Mouse (Mus musculus): Measurements from ENCODE around the gene Prdm2. TPM values are rescaled to one million over a fixed set of nuclear protein-coding genes. Genes with fewer than 3 reads are reported as not detected.

The Prdm2 gene
- total and polyA plus RNA-seq, 2 experiments from 2014 or later, result 11.0 to 16.6 TPM

- DNase-seq (ENCODE audit: low spot score), result no peak
- Histone ChIP-seq H3K4me1 (ENCODE audit: insufficient read depth, low read length) (0 out of 2 replicates have a peak, but pooled peaks cover 8% of the 10 kb centered on the region), H3K27me3 (ENCODE audit: insufficient read depth, low read length) (no peaks in the 10 kb centered on the region), H3K9me3 (ENCODE audit: low read length) (no peaks in the 10 kb centered on the region), H3K4me2 (ENCODE audit: low read depth, low read length) (no peak overlapping the region), H3K4me3 (ENCODE audit: low read length) (no peak overlapping the region), H3K27ac (no peak overlapping the region), H3K36me3 (ENCODE audit: insufficient read depth, low read length) (peaks cover 1% of the 10 kb centered on the region; the same call in 1 of the 2 replicates), H3K9ac (replicated peaks; ENCODE audit: low read length) (no peak overlapping the region)
- TF ChIP-seq CTCF (IDR thresholded peaks at IDR 0.05; ENCODE audit: low read depth), result no peak
- no peak for ATAC-seq
- WGBS, result 87% methylated on average over 12 of the region's 12 CpGs
Observed at GRCm38 (mm10) chr4:143115851-143116250, 96.9 kb downstream of the Prdm2 start.

- WGBS, result 71% methylated on average over 21 of the region's 21 CpGs
- Histone ChIP-seq H3K4me3 (ENCODE audit: low read length) (no peak overlapping the region), H3K4me2 (ENCODE audit: low read depth, low read length) (no peak overlapping the region), H3K9me3 (ENCODE audit: low read length) (no peaks in the 10 kb centered on the region), H3K4me1 (ENCODE audit: insufficient read depth, low read length) (0 out of 2 replicates have a peak, but pooled peaks cover 3% of the 10 kb centered on the region), H3K27me3 (ENCODE audit: insufficient read depth, low read length) (no peaks in the 10 kb centered on the region), H3K36me3 (ENCODE audit: insufficient read depth, low read length) (peaks cover 15% of the 10 kb centered on the region; the same call in 1 of the 2 replicates), H3K9ac (replicated peaks; ENCODE audit: low read length) (no peak overlapping the region), H3K27ac (no peak overlapping the region)
- ATAC-seq (peak; percentile 22; the same call in 1 of the 2 replicates), DNase-seq (ENCODE audit: low spot score) (no peak)
- TF ChIP-seq CTCF (IDR thresholded peaks at IDR 0.05; ENCODE audit: low read depth), result no peak
Observed at GRCm38 (mm10) chr4:143114232-143114979, 98.4 kb downstream of the Prdm2 start.

GRCm38 (mm10) chr4:143112985-143113384, 99.8 kb downstream of the Prdm2 start:
- TF ChIP-seq CTCF (IDR thresholded peaks at IDR 0.05; ENCODE audit: low read depth), result peak; percentile 84
- 31% methylated on average over 6 of the region's 6 CpGs for WGBS

GRCm38 (mm10) chr4:143112439-143112838, 100.4 kb downstream of the Prdm2 start:
- Histone ChIP-seq H3K4me3 (ENCODE audit: low read length) (no peak overlapping the region), H3K27ac (no peak overlapping the region), H3K9ac (replicated peaks; ENCODE audit: low read length) (no peak overlapping the region), H3K4me1 (ENCODE audit: insufficient read depth, low read length) (no peaks in the 10 kb centered on the region), H3K9me3 (ENCODE audit: low read length) (no peaks in the 10 kb centered on the region), H3K36me3 (ENCODE audit: insufficient read depth, low read length) (peaks cover 15% of the 10 kb centered on the region; the same call in 1 of the 2 replicates), H3K4me2 (ENCODE audit: low read depth, low read length) (no peak overlapping the region), H3K27me3 (ENCODE audit: insufficient read depth, low read length) (no peaks in the 10 kb centered on the region)
- no peak for TF ChIP-seq CTCF (IDR thresholded peaks at IDR 0.05; ENCODE audit: low read depth)
- WGBS, result 92% methylated on average over 2 of the region's 2 CpGs
- no peak for DNase-seq (ENCODE audit: low spot score)
- ATAC-seq, result no peak

More at GRCm38 (mm10) chr4:143112985-143113384, 99.8 kb downstream of the Prdm2 start:
- no peaks in the 10 kb centered on the region for H3K27me3 ChIP-seq (ENCODE audit: insufficient read depth, low read length)
- H3K9me3 ChIP-seq (ENCODE audit: low read length), result no peaks in the 10 kb centered on the region
- no peaks in the 10 kb centered on the region for H3K4me1 ChIP-seq (ENCODE audit: insufficient read depth, low read length)
- H3K36me3 ChIP-seq (ENCODE audit: insufficient read depth, low read length), result peaks cover 15% of the 10 kb centered on the region; the same call in 1 of the 2 replicates
- peak; percentile 70 for DNase-seq (ENCODE audit: low spot score)
- no peak overlapping the region for H3K4me3 ChIP-seq (ENCODE audit: low read length)
- ATAC-seq, result peak; percentile 47
- H3K9ac ChIP-seq (replicated peaks; ENCODE audit: low read length), result no peak overlapping the region
- no peak overlapping the region for H3K27ac ChIP-seq
- no peak overlapping the region for H3K4me2 ChIP-seq (ENCODE audit: low read depth, low read length)

- Histone ChIP-seq H3K4me2 (ENCODE audit: low read depth, low read length) (no peak overlapping the region), H3K4me1 (ENCODE audit: insufficient read depth, low read length) (no peaks in the 10 kb centered on the region), H3K9ac (replicated peaks; ENCODE audit: low read length) (no peak overlapping the region), H3K4me3 (ENCODE audit: low read length) (no peak overlapping the region), H3K36me3 (ENCODE audit: insufficient read depth, low read length) (peaks cover 15% of the 10 kb centered on the region; the same call in 1 of the 2 replicates), H3K9me3 (ENCODE audit: low read length) (no peaks in the 10 kb centered on the region), H3K27me3 (ENCODE audit: insufficient read depth, low read length) (no peaks in the 10 kb centered on the region), H3K27ac (no peak overlapping the region)
- WGBS, result 93% methylated on average over 5 of the region's 5 CpGs
- TF ChIP-seq CTCF (IDR thresholded peaks at IDR 0.05; ENCODE audit: low read depth), result no peak
- DNase-seq (ENCODE audit: low spot score) (no peak), ATAC-seq (no peak)
Observed at GRCm38 (mm10) chr4:143111872-143112271, 100.9 kb downstream of the Prdm2 start.

GRCm38 (mm10) chr4:143108552-143108951, 104.2 kb downstream of the Prdm2 start:
- 47% methylated on average over 9 of the region's 9 CpGs for WGBS
- no peak for TF ChIP-seq CTCF (IDR thresholded peaks at IDR 0.05; ENCODE audit: low read depth)
- Histone ChIP-seq H3K36me3 (ENCODE audit: insufficient read depth, low read length) (peaks cover 15% of the 10 kb centered on the region; the same call in 1 of the 2 replicates), H3K27ac (no peak overlapping the region), H3K27me3 (ENCODE audit: insufficient read depth, low read length) (no peaks in the 10 kb centered on the region), H3K4me2 (ENCODE audit: low read depth, low read length) (no peak overlapping the region), H3K9ac (replicated peaks; ENCODE audit: low read length) (no peak overlapping the region), H3K9me3 (ENCODE audit: low read length) (no peaks in the 10 kb centered on the region), H3K4me3 (ENCODE audit: low read length) (no peak overlapping the region), H3K4me1 (ENCODE audit: insufficient read depth, low read length) (no peaks in the 10 kb centered on the region)
- DNase-seq (ENCODE audit: low spot score) (no peak), ATAC-seq (no peak)

GRCm38 (mm10) chr4:143106971-143107370, 105.8 kb downstream of the Prdm2 start:
- H3K36me3 ChIP-seq (ENCODE audit: insufficient read depth, low read length), result peaks cover 15% of the 10 kb centered on the region; the same call in 1 of the 2 replicates
- H3K4me3 ChIP-seq (ENCODE audit: low read length), result no peak overlapping the region
- H3K4me2 ChIP-seq (ENCODE audit: low read depth, low read length), result no peak overlapping the region
- H3K27me3 ChIP-seq (ENCODE audit: insufficient read depth, low read length), result no peaks in the 10 kb centered on the region
- H3K27ac ChIP-seq, result no peak overlapping the region
- no peaks in the 10 kb centered on the region for H3K4me1 ChIP-seq (ENCODE audit: insufficient read depth, low read length)
- H3K9ac ChIP-seq (replicated peaks; ENCODE audit: low read length), result no peak overlapping the region
- WGBS, result 81% methylated on average over 6 of the region's 6 CpGs
- no peaks in the 10 kb centered on the region for H3K9me3 ChIP-seq (ENCODE audit: low read length)
- no peak for TF ChIP-seq CTCF (IDR thresholded peaks at IDR 0.05; ENCODE audit: low read depth)
- no peak for ATAC-seq
- DNase-seq (ENCODE audit: low spot score), result no peak

Measured in hindbrain, postnatal 0 days (tissue).